ENCODE assay signal across 15 mouse cellular contexts in the genomic region with DNA sequence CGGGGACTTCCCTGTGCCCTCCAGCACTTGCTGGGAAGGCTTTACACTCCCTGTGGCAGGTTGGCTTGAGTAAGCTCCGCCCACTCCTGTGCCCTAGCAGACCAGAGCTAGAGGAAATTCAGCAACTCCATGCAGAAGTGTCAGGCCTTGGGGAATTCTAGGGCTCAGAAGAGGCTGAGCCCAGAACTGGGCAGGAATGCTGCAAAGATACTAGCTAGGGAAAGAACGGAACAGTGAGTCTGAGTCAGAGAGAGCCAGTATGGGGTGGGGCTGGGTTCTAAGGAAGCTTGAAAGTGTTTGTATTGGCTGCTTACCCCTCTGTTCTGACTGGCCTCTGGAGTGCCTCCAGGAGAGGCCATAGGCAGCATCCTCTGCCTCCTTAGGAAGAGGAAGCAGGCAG. TPM values are rescaled to one million over a fixed set of nuclear protein-coding genes. Genes with fewer than 3 reads are reported as not detected.
DNase-seq lines count a peak whose midpoint lies in the region; ATAC-seq lines count a peak whose summit lies in the region.
"Had no signal": no experiment of that assay in that cellular context is flagged by ENCODE, and none has a peak within 500 bp of the region (broad histone marks: within the 10 kb centered on the region; RNA-seq: fewer than 3 reads in every experiment).

No protein-coding gene starts in this region.

- ATAC-seq in heart, embryonic 14.5 days (ENCODE audit: insufficient number of reproducible peaks, insufficient read depth, low FRiP score, low read depth): peak; percentile 63
- no peak for ATAC-seq in liver, embryonic 11.5 days (replicated peaks; ENCODE audit: low FRiP score)

- H3K9me3 ChIP-seq in heart, embryonic 14.5 days (ENCODE audit: control insufficient read depth, low read length): no peaks in the 10 kb centered on the region
- no peaks in the 10 kb centered on the region for H3K9me3 ChIP-seq in liver, embryonic 11.5 days (ENCODE audit: control insufficient read depth, low read length)
- H3K9me3 ChIP-seq: midbrain, embryonic 12.5 days; neural tube, embryonic 13.5 days had no signal

- no peak overlapping the region for H3K4me2 ChIP-seq in heart, embryonic 14.5 days (ENCODE audit: low read length)
- H3K4me2 ChIP-seq in liver, embryonic 11.5 days: no peak overlapping the region
- H3K4me2 ChIP-seq: midbrain, embryonic 12.5 days; neural tube, embryonic 13.5 days had no signal

- no peak overlapping the region for H3K9ac ChIP-seq in heart, embryonic 14.5 days (ENCODE audit: low read length)
- H3K9ac ChIP-seq in liver, embryonic 11.5 days (ENCODE audit: low read depth, low read length): no peak overlapping the region
- H3K9ac ChIP-seq: liver, embryonic 14.5 days; midbrain, embryonic 12.5 days; neural tube, embryonic 13.5 days had no signal

- no peak overlapping the region for H3K4me3 ChIP-seq in heart, embryonic 14.5 days (ENCODE audit: control insufficient read depth in 1 of 2, insufficient read depth in 1 of 2, low read depth in 1 of 2, low read length in 2 of 2)
- H3K4me3 ChIP-seq in liver, embryonic 11.5 days (ENCODE audit: low read depth, low read length): no peak overlapping the region
- H3K4me3 ChIP-seq: midbrain, embryonic 12.5 days; neural tube, embryonic 13.5 days had no signal

- H3K27me3 ChIP-seq in heart, embryonic 14.5 days (ENCODE audit: control insufficient read depth, insufficient read depth, low read length): no peaks in the 10 kb centered on the region; the same call in 1 of the 2 replicates
- no peaks in the 10 kb centered on the region for H3K27me3 ChIP-seq in liver, embryonic 11.5 days (replicated peaks; ENCODE audit: control insufficient read depth, insufficient read depth, low read length)
- H3K27me3 ChIP-seq: midbrain, embryonic 12.5 days; neural tube, embryonic 13.5 days had no signal

- peaks cover 3 to 8% of the 10 kb centered on the region in 2 experiments; a peak in 3 of 4 replicates for H3K4me1 ChIP-seq in heart, embryonic 14.5 days (ENCODE audit: control insufficient read depth in 2 of 2, insufficient read depth in 2 of 2, low read length in 2 of 2)
- H3K4me1 ChIP-seq in liver, embryonic 11.5 days (replicated peaks; ENCODE audit: control insufficient read depth, insufficient read depth, low read length): no peaks in the 10 kb centered on the region
- H3K4me1 ChIP-seq: midbrain, embryonic 12.5 days had no signal

- peak; percentile 9 for DNase-seq in adrenal gland, postnatal 14 days
- no peak for DNase-seq in adrenal gland, adult 8-10 months
- peak; percentile 13 to 24 for DNase-seq in lung, adult 18-20 months
- DNase-seq in lung, postnatal 4 days: no peak
- peak; percentile 37 for DNase-seq in lung, postnatal 36 days
- DNase-seq in spleen, adult 12 weeks (ENCODE audit: low spot score): no peak
- no peak for DNase-seq in liver, embryonic 11.5 days (ENCODE audit: low spot score)
- DNase-seq: right cerebral cortex, postnatal 14 days had no signal

- H3K27ac ChIP-seq in heart, embryonic 14.5 days (replicated peaks in 1 of 2; ENCODE audit: control insufficient read depth in 1 of 2, insufficient read depth in 1 of 2, low read depth in 2 of 2, low read length in 2 of 2): no peak overlapping the region
- H3K27ac ChIP-seq in liver, embryonic 11.5 days (ENCODE audit: low read depth, low read length): no peak overlapping the region
- H3K27ac ChIP-seq: kidney, postnatal 0 days; liver, embryonic 14.5 days; midbrain, embryonic 12.5 days; neural tube, embryonic 13.5 days had no signal

- no peaks in the 10 kb centered on the region for H3K36me3 ChIP-seq in heart, embryonic 14.5 days (ENCODE audit: control insufficient read depth, insufficient read depth, low read length)
- no peaks in the 10 kb centered on the region for H3K36me3 ChIP-seq in liver, embryonic 11.5 days (ENCODE audit: control insufficient read depth, insufficient read depth, low read length)
- H3K36me3 ChIP-seq: G1E; midbrain, embryonic 12.5 days; neural tube, embryonic 13.5 days had no signal

- 41% methylated on average over 3 of the region's 3 CpGs for WGBS in heart, embryonic 14.5 days
- WGBS in liver, embryonic 11.5 days: 56% methylated on average over 3 of the region's 3 CpGs

RNA-seq across cellular contexts. Expression of a gene that starts 27.4 kb away (rescaled TPM):
- total RNA-seq in adrenal gland, postnatal 14 days (2021): not detected in 2 replicates
- under 1 TPM in 2 of 4 experiments, not detected in 2; 0.05 to 0.12 TPM for total RNA-seq in adrenal gland, adult 8-10 months (2022)
- polyA plus RNA-seq in heart, embryonic 14.5 days (2014; fragmentation: Nextera tagmentation; extraction: Ambion mirVana): 0.05 TPM in 1 of 2 replicates, not detected in the other
- polyA plus RNA-seq in liver, embryonic 11.5 days (2014; fragmentation: Nextera tagmentation; extraction: Ambion mirVana): not detected in 2 replicates
- total RNA-seq: adrenal gland, adult 18-20 months had no signal
- polyA plus RNA-seq: G1E; kidney, postnatal 0 days; liver, embryonic 14.5 days; midbrain, embryonic 12.5 days; neural tube, embryonic 13.5 days had no signal

RNA-seq across cellular contexts. Expression of a gene that starts 51.9 kb away (rescaled TPM):
- total RNA-seq in adrenal gland, postnatal 14 days (2021): 24.3 and 28.8 TPM in 2 replicates
- total RNA-seq in adrenal gland, adult 8-10 months (2022): 10 to 100 TPM; 23.2 to 27.3 (median 25.8) TPM
- 13.1 and 13.5 TPM in 2 replicates for polyA plus RNA-seq in heart, embryonic 14.5 days (2014; fragmentation: Nextera tagmentation; extraction: Ambion mirVana)
- polyA plus RNA-seq in liver, embryonic 11.5 days (2014; fragmentation: Nextera tagmentation; extraction: Ambion mirVana): 10.4 and 10.5 TPM in 2 replicates

Comparison
In these comparisons a context has a peak if more than half of its experiments do, and no peak if none do; other contexts are left out.
1. DNase-seq: peak in adrenal gland, postnatal 14 days (single experiment), lung, adult 18-20 months (2 of 2) and lung, postnatal 36 days (single experiment); none in adrenal gland, adult 8-10 months (single experiment), lung, postnatal 4 days (0 of 2), spleen, adult 12 weeks (single experiment) and liver, embryonic 11.5 days (single experiment).